Mouse (Mus musculus) spleen, adult 12 weeks (tissue): ENCODE measurements around the gene Tnfsfm13.
"Not testable (repeated sequence)": the region's sequence is repeated elsewhere in the genome, so short reads cannot be mapped to it uniquely, and the experiment has no call there.

Experiments used
- DNase-seq: peaks from one replicate; pipeline ENCODE4 v3.0.0; 2022; ENCODE audit warnings: low spot score

Gene Tnfsfm13

GRCm38 (mm10) chr11:69704613-69705010 is 8.7 kb upstream of the Tnfsfm13 start:
- no peak for DNase-seq

GRCm38 (mm10) chr11:69703814-69704612 is 8.1 kb upstream of the Tnfsfm13 start:
- DNase-seq: no peak

DNA sequence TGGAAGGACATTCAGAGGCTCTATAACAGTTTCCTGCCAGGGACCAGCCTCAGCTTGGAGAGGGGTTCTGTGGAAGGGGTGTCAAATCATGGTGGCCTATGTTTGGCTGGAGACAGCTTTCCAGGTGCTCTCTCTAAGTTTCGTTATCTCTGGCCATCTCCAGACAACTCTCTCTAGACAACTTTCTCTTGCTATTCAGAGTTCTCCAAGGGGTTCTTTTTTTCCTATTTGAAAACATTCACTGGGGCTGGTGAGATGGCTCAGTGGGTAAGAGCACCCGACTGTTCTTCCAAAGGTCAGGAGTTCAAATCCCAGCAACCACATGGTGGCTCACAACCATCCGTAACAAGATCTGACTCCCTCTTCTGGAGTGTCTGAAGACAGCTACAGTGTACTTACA is 7.5 kb upstream of the Tnfsfm13 start:
- not testable (repeated sequence) for DNase-seq

DNA sequence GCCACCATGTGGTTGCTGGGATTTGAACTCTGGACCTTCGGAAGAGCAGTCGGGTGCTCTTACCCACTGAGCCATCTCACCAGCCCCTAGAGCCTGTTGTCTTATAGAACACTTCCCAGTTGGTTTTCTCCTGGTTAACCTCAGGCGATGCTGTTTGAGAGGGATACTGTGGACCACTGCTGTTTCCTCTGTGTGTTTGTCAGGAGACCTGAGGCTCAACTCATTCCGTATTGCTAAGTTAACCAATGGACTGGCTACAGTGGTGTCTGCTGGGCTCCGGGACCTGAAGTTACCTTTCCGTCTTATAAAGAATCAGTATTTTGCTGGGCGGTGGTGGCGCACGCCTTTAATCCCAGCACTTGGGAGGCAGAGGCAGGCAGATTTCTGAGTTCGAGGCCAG is 7.0 kb upstream of the Tnfsfm13 start:
- DNase-seq: not testable (repeated sequence)

DNA sequence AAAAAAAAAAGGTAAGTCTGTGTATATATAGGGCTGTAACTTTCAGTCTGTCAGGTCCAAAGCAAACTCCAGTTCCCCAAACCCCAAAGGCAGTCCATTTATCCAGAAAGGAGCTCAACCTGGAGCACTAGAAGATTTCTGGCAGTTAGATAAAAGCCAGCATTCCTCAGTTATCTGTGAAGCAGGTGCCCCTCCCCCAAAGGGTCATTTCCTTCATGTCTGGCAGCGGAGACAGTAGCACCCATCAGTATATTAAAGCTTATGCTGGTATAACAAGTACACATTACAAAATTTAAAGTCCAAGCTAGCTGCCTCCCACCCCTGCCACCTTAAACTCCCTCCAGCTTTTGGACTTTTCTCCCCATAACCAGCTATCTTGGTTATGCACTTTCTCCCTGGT is 3.7 kb upstream of the Tnfsfm13 start:
- no peak for DNase-seq

GRCm38 (mm10) chr11:69698574-69698973 is 2.7 kb upstream of the Tnfsfm13 start:
- DNase-seq: no peak

GRCm38 (mm10) chr11:69697396-69697795 is 1.5 kb upstream of the Tnfsfm13 start:
- DNase-seq: no peak

GRCm38 (mm10) chr11:69695046-69695360 is 895 bp downstream of the Tnfsfm13 start:
- no peak for DNase-seq

DNA sequence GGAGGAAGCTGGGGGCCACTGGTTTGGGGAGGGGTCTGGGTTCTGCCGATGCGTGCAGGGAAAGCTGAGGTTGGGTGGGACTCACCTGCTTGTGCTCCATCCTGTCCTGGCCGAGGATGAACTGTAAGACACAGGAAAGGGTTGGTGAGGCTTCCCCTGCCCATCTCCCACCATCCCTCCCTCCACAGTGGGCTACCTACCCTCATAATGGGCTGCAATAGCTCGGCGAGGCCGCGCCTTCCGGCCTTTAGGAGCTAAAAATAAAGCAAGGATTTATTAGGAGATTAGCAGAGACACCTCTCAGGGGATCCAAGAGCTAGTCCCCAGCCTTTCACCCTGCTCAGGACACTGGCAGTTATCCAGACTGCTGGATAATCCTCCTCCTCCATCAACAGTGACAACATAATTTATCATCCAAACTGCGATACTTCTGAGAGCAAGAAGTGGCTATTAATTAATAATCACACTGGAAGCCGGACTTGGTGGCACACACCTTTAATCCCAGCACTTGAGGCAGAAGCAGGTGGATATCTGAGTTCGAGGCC is 2.4 kb downstream of the Tnfsfm13 start:
- DNase-seq: no peak

DNA sequence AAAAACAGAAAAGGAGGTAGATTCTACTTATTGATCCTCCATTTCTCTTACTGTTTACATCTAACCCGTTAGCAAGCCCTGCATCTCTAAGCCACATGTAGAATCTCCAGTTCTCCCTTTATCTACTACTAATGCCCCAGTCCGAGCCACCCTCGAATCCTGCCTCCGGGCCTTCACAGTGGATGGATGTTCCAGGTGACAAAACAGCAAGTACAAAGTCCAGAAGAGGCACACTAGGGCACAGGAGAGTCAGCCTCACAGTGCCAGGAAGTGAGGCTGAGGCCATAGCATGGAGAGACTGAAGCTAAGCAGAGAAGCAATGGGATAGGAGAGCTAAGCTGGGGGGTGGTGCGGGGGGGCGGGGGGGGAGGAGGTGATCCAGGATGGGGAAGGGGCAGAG is 3.0 kb downstream of the Tnfsfm13 start:
- DNase-seq: no peak

GRCm38 (mm10) chr11:69692196-69692811 is 3.6 kb downstream of the Tnfsfm13 start:
- DNase-seq: no peak

GRCm38 (mm10) chr11:69689891-69690290 is 6.0 kb downstream of the Tnfsfm13 start:
- DNase-seq: no peak

DNA sequence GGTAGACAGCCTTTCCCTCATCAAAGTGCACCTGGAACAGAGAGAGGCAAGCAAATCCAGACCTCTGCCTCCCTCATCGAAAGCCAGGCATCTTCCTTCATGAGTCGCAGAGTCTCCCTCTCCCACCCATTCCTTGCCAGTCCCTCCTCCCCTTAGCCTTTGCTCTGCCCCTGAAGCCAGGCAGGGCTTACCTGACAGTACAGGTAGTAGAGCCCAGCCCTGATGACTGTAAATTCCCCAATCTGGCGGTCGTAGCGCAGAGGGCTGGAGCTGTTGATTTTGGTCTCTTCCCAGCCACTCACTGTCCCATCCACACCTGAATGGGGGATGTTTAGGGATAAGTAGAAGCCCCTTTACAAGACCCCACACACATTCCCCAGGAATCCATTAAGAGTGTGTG is 8.8 kb downstream of the Tnfsfm13 start:
- DNase-seq: no peak

DNA sequence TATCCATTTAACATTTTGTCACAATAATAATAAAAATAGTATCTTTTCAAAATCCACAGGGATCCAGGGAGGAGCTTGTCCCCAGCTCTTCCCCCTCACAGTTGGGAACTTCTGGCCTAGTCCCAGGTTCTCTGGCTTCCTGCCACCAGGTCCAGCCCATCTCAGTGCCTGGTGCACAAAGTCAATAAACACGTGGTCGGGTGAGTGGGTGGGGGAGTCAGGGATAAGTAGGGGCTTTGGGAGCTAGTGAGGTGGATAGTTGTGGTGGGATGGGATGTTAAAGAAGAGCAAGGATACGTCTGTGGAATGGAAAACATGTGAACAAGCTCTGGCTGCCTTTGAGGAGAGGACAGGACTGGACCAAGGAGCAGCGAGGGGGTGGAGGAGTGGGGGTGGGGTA is 9.5 kb downstream of the Tnfsfm13 start:
- no peak for DNase-seq

GRCm38 (mm10) chr11:69685526-69686148 is 10.3 kb downstream of the Tnfsfm13 start, which contains the start of gene Tnfsf13:
Tnfsf13 (minus strand) TSS chr11:69685784.
- DNase-seq: no peak

- DNase-seq: no peak
Observed at GRCm38 (mm10) chr11:69684936-69685335, 11.0 kb downstream of the Tnfsfm13 start.

GRCm38 (mm10) chr11:69684128-69684745 is 11.7 kb downstream of the Tnfsfm13 start:
- DNase-seq: no peak

DNA sequence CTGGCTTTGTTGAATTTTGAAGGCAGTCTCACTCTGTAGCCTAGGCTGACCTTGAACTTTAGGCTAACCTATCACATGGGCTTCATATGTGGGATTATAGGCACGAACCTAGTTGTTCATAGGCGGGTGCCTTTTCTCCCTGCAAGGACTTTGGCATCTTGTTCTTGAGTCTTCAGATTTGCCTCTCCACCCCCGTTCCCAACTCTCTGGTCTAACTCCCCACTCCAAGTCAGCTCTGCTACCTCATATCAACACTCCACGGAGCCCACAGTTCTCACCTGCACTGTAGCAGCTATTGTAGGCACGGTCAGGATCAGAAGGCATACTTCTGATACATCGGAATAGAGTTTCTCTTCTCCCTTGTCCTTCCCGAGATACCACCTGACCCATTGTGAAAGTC is 12.3 kb downstream of the Tnfsfm13 start:
- DNase-seq: no peak

DNA sequence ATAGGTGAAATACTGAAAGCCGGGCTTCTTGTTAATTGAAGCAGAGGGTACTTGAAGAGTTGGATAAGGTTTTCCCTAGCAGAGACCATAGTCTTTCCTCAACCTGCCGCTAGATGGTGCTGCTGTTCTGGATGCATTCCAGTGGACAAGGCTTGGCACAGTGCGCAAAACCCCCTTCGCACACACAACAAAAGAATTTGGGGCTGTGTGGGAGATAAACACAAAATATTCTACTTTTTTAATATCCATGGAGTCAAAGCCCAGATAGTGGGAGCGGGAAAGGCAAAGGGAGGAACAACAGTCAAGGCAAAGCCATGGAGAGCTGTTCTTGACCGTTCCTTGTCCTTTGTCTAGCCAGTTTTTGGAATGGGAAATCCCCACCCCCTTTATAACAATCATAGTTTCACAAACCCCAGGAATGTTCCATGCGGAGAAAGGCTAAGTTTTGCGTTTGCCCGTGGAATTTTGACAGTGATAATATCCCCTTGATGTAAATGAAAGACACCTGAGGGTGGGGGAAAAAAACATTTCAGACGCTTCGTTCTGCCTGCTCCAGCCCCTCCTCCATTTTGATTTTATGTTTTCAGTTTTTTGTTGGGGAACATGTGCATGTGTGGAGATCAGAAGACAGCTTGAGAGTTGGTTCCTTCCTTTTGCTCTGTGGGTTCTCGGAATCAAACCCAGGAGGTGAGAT is 12.9 kb downstream of the Tnfsfm13 start:
- DNase-seq: peak; percentile 75

DNA sequence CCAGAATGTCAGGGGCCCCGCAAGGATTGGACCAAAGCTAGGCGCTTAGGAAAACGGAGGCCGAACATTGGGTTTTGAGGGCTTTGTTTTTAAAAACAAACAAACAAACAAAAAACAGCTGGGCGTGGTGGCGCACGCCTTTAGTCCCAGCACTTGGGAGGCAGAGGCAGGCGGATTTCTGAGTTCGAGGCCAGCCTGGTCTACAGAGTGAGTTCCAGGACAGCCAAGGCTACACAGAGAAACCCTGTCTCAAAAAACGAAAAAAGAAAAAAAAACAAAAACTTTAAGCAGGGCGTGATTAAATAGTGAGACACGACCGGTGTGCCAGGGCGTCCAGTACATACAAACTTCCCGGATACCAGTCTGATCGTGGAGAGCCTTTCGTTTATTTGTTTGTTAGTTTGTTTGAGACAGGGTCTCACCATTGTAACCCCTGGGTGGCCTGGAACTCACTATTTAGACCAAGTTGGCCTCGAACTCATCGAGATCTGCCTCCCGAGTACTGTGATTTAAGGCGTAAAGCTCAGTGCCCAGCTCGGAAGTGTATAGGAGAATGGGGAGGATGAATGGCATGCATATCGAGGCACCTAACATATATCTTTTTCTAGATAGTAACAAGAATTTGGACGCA is 13.6 kb downstream of the Tnfsfm13 start:
- DNase-seq: no peak
